Mouse (Mus musculus) inflammation-experienced regulatory T-cells (primary cell): Measurements from ENCODE around the gene Dazap1. TPM values are rescaled to one million over a fixed set of nuclear protein-coding genes. Genes with fewer than 3 reads are reported as not detected.

Experiments used
- polyA plus RNA-seq, 2 experiments: library from polyadenylated mRNA; unstranded; fragments of 100-300 nt; shearing (Covaris generic); gene quantifications; one replicate each; pipeline ENCODE4 v1.2.1; 2017

Dazap1 gene
- polyA plus RNA-seq, result 10 to 100 TPM; 78.7 to 80.6 TPM

DNA sequence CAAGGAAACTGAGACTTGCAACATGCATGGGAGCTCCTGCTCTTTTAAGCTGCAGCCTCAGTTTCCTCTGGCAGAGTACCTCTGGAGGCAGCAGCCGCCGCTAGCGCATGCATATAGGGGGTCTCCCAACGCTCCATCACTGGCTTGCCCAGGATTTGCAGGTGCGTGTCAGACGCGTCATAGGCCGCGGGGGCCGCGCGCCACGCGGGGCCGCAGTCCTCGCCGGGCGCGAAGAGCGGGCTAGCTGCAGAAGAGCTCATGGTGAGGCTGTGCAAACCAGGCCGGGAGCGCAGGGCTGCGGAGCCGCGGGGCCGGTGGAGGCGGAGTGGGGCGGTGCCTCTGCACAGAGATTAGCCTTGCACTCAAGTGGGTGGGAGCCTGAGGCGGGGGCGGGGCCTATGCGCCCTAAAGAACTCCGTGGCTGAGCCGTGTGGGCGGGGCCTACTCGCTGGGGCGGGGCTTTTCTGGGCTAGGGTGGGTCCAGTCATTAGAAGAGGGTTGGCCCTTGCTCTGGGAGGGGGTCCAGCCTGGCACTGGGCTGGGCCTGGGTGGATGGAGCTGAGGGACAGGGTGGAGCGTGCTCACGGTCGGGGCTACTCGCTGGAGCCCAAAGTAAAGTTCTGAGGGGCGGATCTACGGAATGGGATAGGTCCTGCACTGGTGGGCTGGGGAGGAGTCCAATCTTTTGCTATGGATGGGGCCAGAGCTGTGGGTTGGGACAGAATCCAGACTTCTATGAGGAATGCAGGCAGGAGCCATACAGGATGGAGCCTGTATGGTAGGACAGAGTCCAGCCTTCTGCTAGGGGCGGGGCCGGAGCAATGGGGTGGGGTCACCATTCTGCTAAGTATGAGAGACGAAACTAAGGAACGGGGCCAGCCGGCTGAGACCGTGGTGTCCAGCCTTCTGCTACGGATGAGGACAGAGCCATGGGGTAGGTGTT, at the start of gene Dazap1, which contains the start of gene Gamt:
TSS of gene Dazap1 (plus strand) at position 845 of the 943 bp plus-strand sequence.
TSS of gene Gamt (minus strand) at position 371 of the 943 bp plus-strand sequence.

GRCm38 (mm10) chr10:80226416-80227165, 34.7 kb upstream of the Dazap1 start, which contains the start of gene Mum1:
Gene Mum1, plus strand, starts transcription at chr10:80226434.

GRCm38 (mm10) chr10:80248971-80249640, 12.2 kb upstream of the Dazap1 start, which contains the start of gene Ndufs7:
Gene Ndufs7, plus strand, starts transcription at chr10:80249121.

GRCm38 (mm10) chr10:80292251-80293146, 31.2 kb downstream of the Dazap1 start, which contains the start of gene Rps15:
Gene Rps15, plus strand, starts transcription at chr10:80292453.

DNA sequence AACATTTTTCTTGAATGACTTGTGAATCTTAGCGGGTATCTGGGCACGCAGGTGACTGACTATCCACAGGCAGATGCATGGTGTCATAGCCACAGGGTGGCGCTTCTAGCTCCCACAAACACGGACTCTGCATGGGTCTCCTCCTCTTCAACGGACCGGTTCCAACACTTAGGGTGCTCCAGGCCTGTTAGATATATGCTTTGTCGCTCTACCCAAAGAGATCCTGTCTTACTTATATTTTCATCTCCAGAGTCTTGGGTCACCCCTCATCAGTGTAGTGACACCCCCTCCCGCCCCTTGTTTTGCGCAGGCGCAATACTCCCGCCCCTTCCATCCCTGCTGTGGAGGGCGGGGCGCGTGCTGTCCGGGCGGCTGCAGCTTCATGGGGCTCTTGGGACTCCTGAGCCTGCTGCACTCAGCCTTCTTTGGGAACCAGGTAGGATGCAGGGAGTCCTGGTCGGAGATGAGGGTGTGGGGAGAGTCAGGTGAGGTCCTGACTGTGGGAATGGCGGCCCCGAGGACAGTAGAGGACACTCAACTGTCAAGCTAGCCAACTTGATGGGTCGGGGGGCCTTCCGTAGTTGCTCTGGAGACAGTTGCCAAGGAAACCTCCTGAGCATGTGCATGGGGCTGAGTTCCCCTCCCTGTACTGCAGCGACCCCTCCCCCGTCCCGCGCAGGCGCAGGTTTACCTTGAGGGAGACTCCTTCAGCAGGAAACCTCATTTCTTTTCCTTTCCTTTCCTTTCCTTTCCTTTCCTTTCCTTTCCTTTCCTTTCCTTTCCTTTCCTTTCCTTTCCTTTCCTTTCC, 34.5 kb downstream of the Dazap1 start, which contains the start of gene Apc2:
TSS of gene Apc2 (plus strand) at position 360 of the 808 bp plus-strand sequence.

DNA sequence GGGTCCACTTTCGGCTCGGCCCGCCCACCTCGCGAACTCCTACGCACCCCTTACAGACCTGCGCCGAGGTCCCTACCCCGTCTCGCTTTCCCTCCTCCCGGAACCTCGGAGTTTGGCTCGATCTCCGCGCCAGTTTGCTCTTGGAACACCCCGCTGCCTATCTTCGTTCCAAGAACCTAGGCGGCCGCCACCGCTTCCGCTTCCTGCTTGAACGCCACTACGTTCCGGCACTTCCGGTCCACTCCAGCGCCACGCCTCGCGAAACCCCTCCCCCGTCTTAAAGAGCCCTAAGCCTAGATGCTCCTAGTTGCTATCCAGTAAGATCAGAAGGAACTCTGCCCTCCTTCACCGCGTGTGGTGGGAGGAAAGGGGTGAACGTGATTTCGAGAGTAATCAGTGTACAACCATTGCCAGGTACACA, 59.1 kb downstream of the Dazap1 start, which contains the start of gene 2310011J03Rik:
TSS of gene 2310011J03Rik (minus strand) at position 198 of the 421 bp plus-strand sequence.

DNA sequence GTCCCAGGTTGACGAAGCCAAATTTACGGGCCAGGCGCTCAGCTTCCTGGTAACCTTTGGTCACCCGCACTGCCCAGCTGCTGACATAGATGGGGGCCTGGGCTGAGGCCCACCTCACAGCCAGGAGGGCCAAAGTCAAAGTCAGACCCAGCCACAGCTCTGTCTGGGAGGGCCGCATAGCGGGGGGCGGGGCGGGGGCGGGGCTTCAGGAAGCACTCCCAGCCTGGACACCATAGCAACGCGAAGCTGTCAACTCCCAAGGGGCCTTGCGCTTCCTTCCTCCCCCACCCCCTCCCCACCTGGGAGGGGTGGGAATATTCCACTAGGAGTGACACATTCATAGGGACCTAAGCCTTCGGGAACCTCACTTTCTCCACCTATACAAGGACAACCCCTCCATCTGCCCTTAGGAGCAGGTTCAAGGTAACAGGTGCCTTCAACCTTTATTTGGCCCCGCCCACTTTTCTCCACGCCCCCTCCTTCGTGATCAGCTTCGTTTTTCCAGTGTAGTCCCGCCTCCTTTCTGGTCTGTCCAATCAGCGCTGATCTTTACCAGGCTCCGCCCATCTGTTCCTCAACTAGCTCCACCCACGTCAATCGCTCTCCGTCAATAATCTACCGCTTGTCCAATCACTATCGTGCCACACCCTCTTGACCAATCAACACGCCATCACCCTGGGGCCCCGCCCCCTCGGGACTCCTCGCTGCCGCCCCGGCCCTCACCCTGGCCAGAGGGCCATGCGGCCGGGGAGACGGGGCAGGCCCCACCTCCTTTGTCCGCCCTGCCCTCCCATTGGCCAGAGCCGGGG, 68.2 kb downstream of the Dazap1 start, which contains the start of the genes Pcsk4 and Reep6:
TSS of gene Pcsk4 (minus strand) at position 226 of the 809 bp plus-strand sequence.
TSS of gene Reep6 (plus strand) at position 681 of the 809 bp plus-strand sequence.

Other genes with a start within 250 kb of the Dazap1 start
- gene Arhgap45, start 244.8 kb upstream of the Dazap1 start, polyA plus RNA-seq, result 100 to 1,000 TPM; 728 to 884 TPM
- 100 to 1,000 TPM; 196 TPM for gene Polr2e, start 221.7 kb upstream of the Dazap1 start, polyA plus RNA-seq
- 100 to 1,000 TPM; 386 to 437 TPM for gene Gpx4, start 214.3 kb upstream of the Dazap1 start, polyA plus RNA-seq
- gene Sbno2, start 155.9 kb upstream of the Dazap1 start, polyA plus RNA-seq, result 10 to 100 TPM; 60.6 to 60.7 TPM
- 10 to 100 TPM; 27.4 to 49.1 TPM for gene Stk11, start 145.7 kb upstream of the Dazap1 start, polyA plus RNA-seq
- gene Atp5d, start 122.9 kb upstream of the Dazap1 start, polyA plus RNA-seq, result 100 to 1,000 TPM; 349 to 389 TPM
- gene Cbarp, start 120.7 kb upstream of the Dazap1 start, polyA plus RNA-seq, result 1 to 10 TPM; 2.3 to 2.4 TPM
- gene Midn, start 113.2 kb upstream of the Dazap1 start, polyA plus RNA-seq, result 1 to 10 TPM; 5.0 to 9.6 TPM
- gene Cirbp, start 95.5 kb upstream of the Dazap1 start, polyA plus RNA-seq, result 100 to 1,000 TPM; 177 to 200 TPM
- 10 to 100 TPM; 21.4 to 25.0 TPM for gene 1600002K03Rik, start 88.5 kb upstream of the Dazap1 start, polyA plus RNA-seq
- gene Efna2, start 82.0 kb upstream of the Dazap1 start, polyA plus RNA-seq, result under 1 TPM; 0.27 to 0.99 TPM
- 100 to 1,000 TPM; 117 to 134 TPM for gene Mum1, start 35.1 kb upstream of the Dazap1 start, polyA plus RNA-seq
- 100 to 1,000 TPM; 244 to 267 TPM for gene Ndufs7, start 12.4 kb upstream of the Dazap1 start, polyA plus RNA-seq
- under 1 TPM in 1 of 2 experiments, not detected in 1; 0.99 TPM for gene Gamt, start 474 bp upstream of the Dazap1 start, polyA plus RNA-seq
- 100 to 1,000 TPM; 686 to 721 TPM for gene Rps15, start 31.0 kb downstream of the Dazap1 start, polyA plus RNA-seq
- under 1 TPM; 0.14 to 0.56 TPM for gene Apc2, start 34.5 kb downstream of the Dazap1 start, polyA plus RNA-seq
- gene 2310011J03Rik, start 59.1 kb downstream of the Dazap1 start, polyA plus RNA-seq, result 10 to 100 TPM; 67.3 to 70.0 TPM
- 10 to 100 TPM; 20.4 to 20.8 TPM for gene Pcsk4, start 68.0 kb downstream of the Dazap1 start, polyA plus RNA-seq
- 1 to 10 TPM in 1 of 2 experiments, under 1 TPM in 1; 0.18 to 1.7 TPM for gene Reep6, start 68.5 kb downstream of the Dazap1 start, polyA plus RNA-seq
- under 1 TPM; 0.46 to 0.95 TPM for gene Adamtsl5, start 86.9 kb downstream of the Dazap1 start, polyA plus RNA-seq
- gene Plk5, start 95.0 kb downstream of the Dazap1 start, polyA plus RNA-seq, result not detected
- 1 to 10 TPM; 6.6 to 7.5 TPM for gene Mex3d, start 126.2 kb downstream of the Dazap1 start, polyA plus RNA-seq
- 100 to 1,000 TPM; 174 to 191 TPM for gene Mbd3, start 138.1 kb downstream of the Dazap1 start, polyA plus RNA-seq
- 100 to 1,000 TPM; 185 to 241 TPM for gene Uqcr11, start 145.3 kb downstream of the Dazap1 start, polyA plus RNA-seq
- gene Tcf3, start 172.2 kb downstream of the Dazap1 start, polyA plus RNA-seq, result 100 to 1,000 TPM; 105 to 121 TPM
- under 1 TPM; 0.05 to 0.23 TPM for gene Onecut3, start 233.3 kb downstream of the Dazap1 start, polyA plus RNA-seq